Mouse (Mus musculus): ENCODE results near the gene Samd5.

Gene Samd5

DNA sequence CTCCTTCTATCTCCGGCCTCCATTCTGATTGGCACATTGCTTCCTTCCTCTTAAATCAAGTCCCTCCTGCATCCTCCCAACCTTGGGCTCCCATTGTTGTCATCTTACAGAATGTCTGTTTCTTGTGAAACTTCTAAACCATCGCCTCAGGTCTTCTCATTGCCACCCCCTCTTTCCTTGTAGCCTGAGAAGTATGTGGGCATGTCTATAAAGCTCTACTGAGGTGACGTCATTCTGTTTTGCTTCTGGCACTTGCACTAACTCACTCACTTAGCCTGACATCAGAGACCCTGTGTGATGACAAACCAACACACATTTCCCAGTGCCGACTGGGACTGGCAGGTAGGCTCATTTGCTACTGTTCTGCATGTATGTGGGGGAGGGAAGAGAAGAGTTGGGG is 100.9 kb downstream of the Samd5 start:
- no peak for DNase-seq (ENCODE audit: low read depth, low spot score)

Measured in embryo, embryonic 11.5 days (tissue).